Mouse (Mus musculus): Measurements from ENCODE around the gene Lrmda. TPM values are rescaled to one million over a fixed set of nuclear protein-coding genes. Genes with fewer than 3 reads are reported as not detected.

Lrmda gene
- polyA plus RNA-seq, 1 experiment from 2014 or later: 1.8 TPM

- no peaks in the 10 kb centered on the region for H3K4me1 ChIP-seq (replicated peaks; ENCODE audit: control insufficient read depth, insufficient read depth, low read length)
- H3K27me3 ChIP-seq (replicated peaks; ENCODE audit: control insufficient read depth, insufficient read depth, low read length): no peaks in the 10 kb centered on the region
- no peak overlapping the region for H3K27ac ChIP-seq (ENCODE audit: low read depth, low read length)
- no peak for TF ChIP-seq CTCF (IDR thresholded peaks at IDR 0.05; ENCODE audit: low read depth)
- H3K9me3 ChIP-seq (ENCODE audit: control insufficient read depth): no peaks in the 10 kb centered on the region
- no peaks in the 10 kb centered on the region for H3K36me3 ChIP-seq (ENCODE audit: control insufficient read depth, insufficient read depth)
- no peak for ATAC-seq
- H3K4me3 ChIP-seq (ENCODE audit: low read depth, low read length): no peak overlapping the region
- 50% methylated on average over 5 of the region's 5 CpGs for WGBS
- H3K9ac ChIP-seq (ENCODE audit: low read depth, low read length): no peak overlapping the region
- H3K4me2 ChIP-seq (replicated peaks; ENCODE audit: low read depth): no peak overlapping the region
Observed at GRCm38 (mm10) chr14:22673581-22673980, 654.1 kb downstream of the Lrmda start.

GRCm38 (mm10) chr14:22679008-22679704 lies 659.6 kb downstream of the Lrmda start:
- Histone ChIP-seq H3K27me3 (replicated peaks; ENCODE audit: control insufficient read depth, insufficient read depth, low read length) (no peaks in the 10 kb centered on the region), H3K4me3 (ENCODE audit: low read depth, low read length) (no peak overlapping the region), H3K36me3 (ENCODE audit: control insufficient read depth, insufficient read depth) (no peaks in the 10 kb centered on the region), H3K4me1 (replicated peaks; ENCODE audit: control insufficient read depth, insufficient read depth, low read length) (no peaks in the 10 kb centered on the region), H3K9ac (ENCODE audit: low read depth, low read length) (no peak overlapping the region), H3K4me2 (replicated peaks; ENCODE audit: low read depth) (no peak overlapping the region), H3K9me3 (ENCODE audit: control insufficient read depth) (no peaks in the 10 kb centered on the region), H3K27ac (ENCODE audit: low read depth, low read length) (no peak overlapping the region)
- no peak for TF ChIP-seq CTCF (IDR thresholded peaks at IDR 0.05; ENCODE audit: low read depth)
- no peak for ATAC-seq
- WGBS: 84% methylated on average over 5 of the region's 5 CpGs

GRCm38 (mm10) chr14:22679705-22680643 lies 660.5 kb downstream of the Lrmda start:
- H3K27ac ChIP-seq (ENCODE audit: low read depth, low read length): no peak overlapping the region

GRCm38 (mm10) chr14:22686886-22687285 lies 667.4 kb downstream of the Lrmda start:
- TF ChIP-seq CTCF (IDR thresholded peaks at IDR 0.05; ENCODE audit: low read depth): no peak
- no peak overlapping the region for H3K4me2 ChIP-seq (replicated peaks; ENCODE audit: low read depth)
- 57% methylated on average over 4 of the region's 4 CpGs for WGBS
- no peak overlapping the region for H3K9ac ChIP-seq (ENCODE audit: low read depth, low read length)
- H3K27ac ChIP-seq (ENCODE audit: low read depth, low read length): no peak overlapping the region
- no peak for ATAC-seq
- no peaks in the 10 kb centered on the region for H3K27me3 ChIP-seq (replicated peaks; ENCODE audit: control insufficient read depth, insufficient read depth, low read length)
- no peak overlapping the region for H3K4me3 ChIP-seq (ENCODE audit: low read depth, low read length)
- H3K9me3 ChIP-seq (ENCODE audit: control insufficient read depth): no peaks in the 10 kb centered on the region
- H3K4me1 ChIP-seq (replicated peaks; ENCODE audit: control insufficient read depth, insufficient read depth, low read length): no peaks in the 10 kb centered on the region
- H3K36me3 ChIP-seq (ENCODE audit: control insufficient read depth, insufficient read depth): no peaks in the 10 kb centered on the region

More at GRCm38 (mm10) chr14:22679705-22680643, 660.5 kb downstream of the Lrmda start:
- no peak for TF ChIP-seq CTCF (IDR thresholded peaks at IDR 0.05; ENCODE audit: low read depth)
- no peak for ATAC-seq
- Histone ChIP-seq H3K4me1 (replicated peaks; ENCODE audit: control insufficient read depth, insufficient read depth, low read length) (no peaks in the 10 kb centered on the region), H3K9me3 (ENCODE audit: control insufficient read depth) (no peaks in the 10 kb centered on the region), H3K4me2 (replicated peaks; ENCODE audit: low read depth) (no peak overlapping the region), H3K9ac (ENCODE audit: low read depth, low read length) (no peak overlapping the region), H3K36me3 (ENCODE audit: control insufficient read depth, insufficient read depth) (no peaks in the 10 kb centered on the region), H3K4me3 (ENCODE audit: low read depth, low read length) (no peak overlapping the region), H3K27me3 (replicated peaks; ENCODE audit: control insufficient read depth, insufficient read depth, low read length) (no peaks in the 10 kb centered on the region)
- WGBS: 57% methylated on average over 9 of the region's 9 CpGs

GRCm38 (mm10) chr14:22688399-22688798 lies 668.9 kb downstream of the Lrmda start:
- 73% methylated on average over 2 of the region's 2 CpGs for WGBS
- Histone ChIP-seq H3K27ac (ENCODE audit: low read depth, low read length) (no peak overlapping the region), H3K4me3 (ENCODE audit: low read depth, low read length) (no peak overlapping the region), H3K36me3 (ENCODE audit: control insufficient read depth, insufficient read depth) (no peaks in the 10 kb centered on the region), H3K4me1 (replicated peaks; ENCODE audit: control insufficient read depth, insufficient read depth, low read length) (no peaks in the 10 kb centered on the region), H3K9me3 (ENCODE audit: control insufficient read depth) (no peaks in the 10 kb centered on the region), H3K27me3 (replicated peaks; ENCODE audit: control insufficient read depth, insufficient read depth, low read length) (no peaks in the 10 kb centered on the region), H3K4me2 (replicated peaks; ENCODE audit: low read depth) (no peak overlapping the region), H3K9ac (ENCODE audit: low read depth, low read length) (no peak overlapping the region)
- no peak for TF ChIP-seq CTCF (IDR thresholded peaks at IDR 0.05; ENCODE audit: low read depth)
- no peak for ATAC-seq

GRCm38 (mm10) chr14:22695448-22695847 lies 675.9 kb downstream of the Lrmda start:
- Histone ChIP-seq H3K4me2 (replicated peaks; ENCODE audit: low read depth) (no peak overlapping the region), H3K27ac (ENCODE audit: low read depth, low read length) (no peak overlapping the region), H3K27me3 (replicated peaks; ENCODE audit: control insufficient read depth, insufficient read depth, low read length) (no peaks in the 10 kb centered on the region), H3K4me3 (ENCODE audit: low read depth, low read length) (no peak overlapping the region), H3K9me3 (ENCODE audit: control insufficient read depth) (no peaks in the 10 kb centered on the region), H3K9ac (ENCODE audit: low read depth, low read length) (no peak overlapping the region), H3K4me1 (replicated peaks; ENCODE audit: control insufficient read depth, insufficient read depth, low read length) (no peaks in the 10 kb centered on the region), H3K36me3 (ENCODE audit: control insufficient read depth, insufficient read depth) (no peaks in the 10 kb centered on the region)
- TF ChIP-seq CTCF (IDR thresholded peaks at IDR 0.05; ENCODE audit: low read depth): no peak
- 30% methylated on average over 6 of the region's 6 CpGs for WGBS
- no peak for ATAC-seq

Data from intestine, postnatal 0 days (tissue).